Mouse (Mus musculus) embryonic facial prominence, embryonic 11.5 days (tissue): Measurements from ENCODE around the gene Cidec. TPM values are rescaled to one million over a fixed set of nuclear protein-coding genes. Genes with fewer than 3 reads are reported as not detected.
A peak's percentile ranks its signal among the peaks of the same experiment; 100 is the strongest.

ENCODE experiments used
- ATAC-seq: fragments of 200-750 bp; cut with Nextera tagmentation; replicated peaks from 2 replicates; pipeline ENCODE4 v1.8.0; 2017; ENCODE audit warnings: low read depth; ENCODE audit not compliant: insufficient number of reproducible peaks, low FRiP score, low TSS enrichment
- DNase-seq: peaks from one replicate; pipeline ENCODE4 v3.0.0-alpha.2; 2015; ENCODE audit warnings: low spot score
- H3K27ac ChIP-seq: fragments of 300-500 bp; sonication (generic); replicated peaks from 2 replicates; pipeline ENCODE4 v1.5.1; 2014; ENCODE audit warnings: mild to moderate bottlenecking, low read depth, low read length, control low read depth
- H3K27me3 ChIP-seq: fragments of 300-500 bp; sonication (generic); 2 replicates; pipeline ENCODE4 v1.6.1; 2014; ENCODE audit warnings: mild to moderate bottlenecking, low read length, moderate library complexity, mixed read lengths; ENCODE audit not compliant: control insufficient read depth, insufficient read depth
- H3K36me3 ChIP-seq: fragments of 300-500 bp; sonication (generic); replicated peaks from 2 replicates; pipeline ENCODE4 v1.6.1; 2014; ENCODE audit warnings: low read depth, mild to moderate bottlenecking, low read length, moderate library complexity, mixed read lengths; ENCODE audit not compliant: control insufficient read depth, insufficient read depth
- H3K4me1 ChIP-seq: fragments of 300-500 bp; sonication (generic); 2 replicates; pipeline ENCODE4 v1.6.1; 2014; ENCODE audit warnings: low read length, mixed read lengths; ENCODE audit not compliant: control insufficient read depth, insufficient read depth
- H3K4me2 ChIP-seq: fragments of 300-500 bp; sonication (generic); 2 replicates; pipeline ENCODE4 v1.6.1; 2014; ENCODE audit warnings: low read depth, mild to moderate bottlenecking, control low read depth, low read length, moderate library complexity
- H3K4me3 ChIP-seq: fragments of 300-500 bp; sonication (generic); 2 replicates; pipeline ENCODE4 v1.5.1; 2014; ENCODE audit warnings: low read depth, low read length, control low read depth
- H3K9ac ChIP-seq: fragments of 300-500 bp; sonication (generic); replicated peaks from 2 replicates; pipeline ENCODE4 v1.6.1; 2014; ENCODE audit warnings: mild to moderate bottlenecking, control low read depth, low read length
- H3K9me3 ChIP-seq: fragments of 300-500 bp; sonication (generic); replicated peaks from 2 replicates; pipeline ENCODE4 v1.6.1; 2016; ENCODE audit warnings: mild to moderate bottlenecking, low read length, inconsistent platforms, mixed read lengths; ENCODE audit not compliant: control insufficient read depth
- WGBS: fragments of 180-500 bp; shearing (Covaris S2); extraction: QIAGEN DNeasy Blood & Tissue Kit; methylation state at CpG from one replicate; pipeline ENCODE4 v1.1.7; 2014; 5-methylcytosine and 5-hydroxymethylcytosine counted together
- polyA plus RNA-seq: library from polyadenylated mRNA; unstranded; fragments of >200 nt; fragmentation: Nextera tagmentation; extraction: Ambion mirVana; gene quantifications from 2 replicates; pipeline ENCODE4 v1.2.1, GENCODE M21; 2014

Cidec gene
- not detected in 2 replicates for polyA plus RNA-seq

DNA sequence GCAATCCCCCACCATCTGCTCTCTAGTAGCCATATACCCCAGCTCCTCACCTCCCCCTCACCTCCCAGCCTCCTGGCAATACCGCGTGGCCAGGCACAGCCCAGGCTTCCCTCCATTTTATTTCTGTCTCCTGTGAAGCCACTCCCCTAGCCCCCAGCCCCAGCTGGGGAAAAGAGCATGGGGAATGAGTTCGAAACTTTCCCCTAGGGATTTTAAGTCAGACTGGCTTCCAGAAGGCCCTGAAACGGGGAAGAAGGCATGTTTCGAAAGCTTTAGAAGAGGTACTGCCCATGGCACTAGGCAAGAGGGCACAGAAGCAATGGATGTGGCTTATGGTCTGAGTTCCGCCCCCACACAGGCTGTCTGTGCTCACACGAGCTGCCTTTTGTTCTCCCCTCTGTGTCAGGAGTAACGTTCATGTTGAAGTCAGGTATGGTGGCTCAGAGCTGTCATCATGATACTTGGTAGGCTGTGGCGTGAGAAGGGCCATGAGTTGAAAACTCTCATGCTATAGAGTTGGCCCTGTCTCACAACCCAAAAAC is at the start of gene Cidec:
Cidec (minus strand) TSS at position 97 of the 542 bp plus-strand sequence.
- H3K36me3 ChIP-seq = no peaks in the 10 kb centered on the region
- DNase-seq (no peak), ATAC-seq (no peak)
- no peak within 1 kb of the TSS for H3K9ac ChIP-seq
- H3K27ac ChIP-seq = no peak within 1 kb of the TSS
- H3K27me3 ChIP-seq = no peaks in the 10 kb centered on the region
- no peak within 1 kb of the TSS for H3K4me2 ChIP-seq
- H3K4me3 ChIP-seq = no peak within 1 kb of the TSS
- no peaks in the 10 kb centered on the region for H3K9me3 ChIP-seq
- 68% methylated on average over 9 of the region's 9 CpGs for WGBS
- H3K4me1 ChIP-seq = no peaks in the 10 kb centered on the region

DNA sequence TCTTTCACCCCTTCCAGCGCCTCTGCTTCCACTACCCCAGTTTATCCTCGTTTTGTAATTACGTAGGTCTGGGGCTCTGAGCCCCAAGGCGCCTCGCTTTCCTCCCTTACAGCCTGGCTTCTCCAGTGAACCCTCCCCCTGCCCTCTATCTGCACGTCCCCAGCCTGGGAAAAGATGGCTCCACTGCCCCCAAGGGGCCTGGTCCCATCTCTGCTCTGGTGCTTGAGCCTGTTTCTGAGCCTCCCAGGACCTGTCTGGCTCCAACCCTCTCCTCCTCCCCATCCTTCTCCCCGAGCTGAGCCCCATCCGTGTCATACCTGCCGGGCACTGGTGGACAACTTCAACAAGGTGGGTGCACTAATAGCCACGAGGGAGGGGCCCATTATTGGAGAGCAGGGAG is 48.2 kb upstream of the Cidec start:
- peak overlapping the region; percentile 7; the same call in 1 of the 2 replicates for H3K27ac ChIP-seq
- peak overlapping the region; percentile 32 for H3K4me3 ChIP-seq
- WGBS = 10% methylated on average over 10 of the region's 10 CpGs
- ATAC-seq (peak; percentile 44; the same call in 1 of the 2 replicates), DNase-seq (no peak)
- peaks cover 4% of the 10 kb centered on the region; the same call in 1 of the 2 replicates for H3K4me1 ChIP-seq
- peaks cover 18% of the 10 kb centered on the region for H3K27me3 ChIP-seq
- no peaks in the 10 kb centered on the region for H3K36me3 ChIP-seq
- peak overlapping the region; percentile 64 for H3K4me2 ChIP-seq
- peak overlapping the region; percentile 35 for H3K9ac ChIP-seq
- H3K9me3 ChIP-seq = no peaks in the 10 kb centered on the region

DNA sequence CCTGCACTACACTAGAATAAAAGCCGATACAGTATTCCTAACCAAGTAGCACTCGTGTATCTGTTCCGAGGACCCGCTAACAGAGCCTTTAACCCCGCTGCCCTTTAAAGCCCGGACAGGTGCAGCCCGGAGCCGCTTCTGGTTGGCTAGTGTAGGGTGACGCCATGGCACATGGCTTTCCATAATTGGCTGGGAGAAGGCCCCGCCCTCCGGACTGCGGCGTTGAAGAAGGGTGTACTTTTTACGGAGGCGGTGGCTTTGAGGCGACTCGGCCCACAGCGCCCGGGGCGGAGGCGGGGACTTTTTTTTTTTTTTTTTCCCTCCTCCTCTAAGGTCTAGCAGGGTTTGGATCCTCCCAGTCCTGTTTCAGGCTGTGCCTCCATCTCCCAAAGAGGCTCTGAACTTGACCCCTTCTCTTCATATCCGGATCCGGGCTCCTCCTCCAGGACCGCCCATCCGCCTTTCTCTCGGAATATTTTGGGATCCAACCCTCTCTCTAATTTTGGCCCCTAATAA is 47.6 kb upstream of the Cidec start, which contains the start of gene Creld1:
Creld1 (plus strand) TSS at position 198 of the 516 bp plus-strand sequence.
- DNase-seq (peak; percentile 93), ATAC-seq (peak; percentile 89)
- Histone ChIP-seq H3K27me3 (peaks cover 18% of the 10 kb centered on the region), H3K9me3 (no peaks in the 10 kb centered on the region), H3K36me3 (no peaks in the 10 kb centered on the region), H3K9ac (peak within 1 kb of the TSS; percentile 46), H3K27ac (peak within 1 kb of the TSS; percentile 7; the same call in 1 of the 2 replicates), H3K4me2 (peak within 1 kb of the TSS; percentile 64), H3K4me3 (peak within 1 kb of the TSS; percentile 32), H3K4me1 (peaks cover 4% of the 10 kb centered on the region; the same call in 1 of the 2 replicates)
- WGBS = 0% methylated on average over 26 of the region's 26 CpGs

DNA sequence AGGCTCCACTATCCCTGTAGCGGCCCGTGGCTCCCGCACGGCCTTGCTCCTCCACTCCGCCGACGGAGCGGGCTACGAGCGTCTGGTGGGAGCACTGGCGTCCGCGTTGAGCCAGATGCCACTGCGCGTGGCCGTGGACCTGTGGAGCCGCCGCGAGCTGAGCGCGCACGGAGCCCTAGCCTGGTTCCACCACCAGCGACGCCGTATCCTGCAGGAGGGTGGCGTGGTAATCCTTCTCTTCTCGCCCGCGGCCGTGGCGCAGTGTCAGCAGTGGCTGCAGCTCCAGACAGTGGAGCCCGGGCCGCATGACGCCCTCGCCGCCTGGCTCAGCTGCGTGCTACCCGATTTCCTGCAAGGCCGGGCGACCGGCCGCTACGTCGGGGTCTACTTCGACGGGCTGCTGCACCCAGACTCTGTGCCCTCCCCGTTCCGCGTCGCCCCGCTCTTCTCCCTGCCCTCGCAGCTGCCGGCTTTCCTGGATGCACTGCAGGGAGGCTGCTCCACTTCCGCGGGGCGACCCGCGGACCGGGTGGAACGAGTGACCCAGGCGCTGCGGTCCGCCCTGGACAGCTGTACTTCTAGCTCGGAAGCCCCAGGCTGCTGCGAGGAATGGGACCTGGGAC is 47.0 kb upstream of the Cidec start:
- no peak for DNase-seq
- Histone ChIP-seq H3K4me3 (peak overlapping the region; percentile 32), H3K4me2 (peak overlapping the region; percentile 64), H3K9ac (peak overlapping the region; percentile 46), H3K4me1 (peaks cover 4% of the 10 kb centered on the region; the same call in 1 of the 2 replicates), H3K27ac (no peak overlapping the region), H3K9me3 (no peaks in the 10 kb centered on the region), H3K36me3 (no peaks in the 10 kb centered on the region), H3K27me3 (peaks cover 18% of the 10 kb centered on the region)
- peak; percentile 34; the same call in 1 of the 2 replicates for ATAC-seq
- 2% methylated on average over 65 of the region's 65 CpGs for WGBS

DNA sequence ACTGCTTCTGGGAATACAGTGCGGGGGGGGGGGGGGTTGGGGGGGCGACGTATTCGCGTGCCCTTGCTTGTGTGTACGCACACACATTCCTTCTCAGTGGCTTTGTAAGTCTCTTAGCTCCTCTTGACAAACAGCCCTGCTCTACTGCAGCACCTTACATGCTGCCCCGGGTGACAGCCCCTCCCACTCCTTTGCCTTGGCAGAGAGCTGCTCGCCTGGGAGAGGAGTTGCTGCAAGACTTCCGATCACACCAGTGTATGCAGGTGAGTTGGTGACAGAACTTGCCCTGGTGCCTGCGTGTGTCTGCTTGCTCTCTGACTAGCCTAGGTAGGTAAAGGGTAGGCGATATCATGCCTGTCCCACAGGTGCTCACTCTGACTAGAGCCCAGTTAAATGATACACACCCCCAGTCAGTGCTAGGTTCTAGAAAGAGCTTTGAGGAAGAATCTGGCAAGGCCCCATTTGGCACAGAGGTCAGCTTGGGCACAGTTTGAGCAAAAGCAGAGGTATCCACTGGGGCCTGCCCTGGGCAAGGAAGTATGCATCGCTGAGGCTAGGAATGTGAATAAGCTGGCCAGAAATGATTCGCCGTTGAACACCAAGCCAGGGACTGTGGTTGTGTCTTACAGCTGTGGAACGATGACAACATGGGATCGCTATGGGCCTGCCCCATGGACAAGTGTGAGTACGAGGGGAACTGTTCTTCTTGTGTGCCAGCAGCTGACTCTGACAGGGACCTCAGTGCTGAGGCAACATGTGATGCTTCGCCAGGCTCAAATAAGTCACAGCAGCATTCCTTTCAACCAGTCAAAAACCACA is 45.2 kb upstream of the Cidec start:
- Histone ChIP-seq H3K27ac (no peak overlapping the region), H3K9ac (no peak overlapping the region), H3K27me3 (peaks cover 18% of the 10 kb centered on the region), H3K4me1 (peaks cover 4% of the 10 kb centered on the region; the same call in 1 of the 2 replicates), H3K4me2 (no peak overlapping the region), H3K9me3 (no peaks in the 10 kb centered on the region), H3K4me3 (no peak overlapping the region), H3K36me3 (no peaks in the 10 kb centered on the region)
- 64% methylated on average over 18 of the region's 18 CpGs for WGBS
- DNase-seq (no peak), ATAC-seq (no peak)

DNA sequence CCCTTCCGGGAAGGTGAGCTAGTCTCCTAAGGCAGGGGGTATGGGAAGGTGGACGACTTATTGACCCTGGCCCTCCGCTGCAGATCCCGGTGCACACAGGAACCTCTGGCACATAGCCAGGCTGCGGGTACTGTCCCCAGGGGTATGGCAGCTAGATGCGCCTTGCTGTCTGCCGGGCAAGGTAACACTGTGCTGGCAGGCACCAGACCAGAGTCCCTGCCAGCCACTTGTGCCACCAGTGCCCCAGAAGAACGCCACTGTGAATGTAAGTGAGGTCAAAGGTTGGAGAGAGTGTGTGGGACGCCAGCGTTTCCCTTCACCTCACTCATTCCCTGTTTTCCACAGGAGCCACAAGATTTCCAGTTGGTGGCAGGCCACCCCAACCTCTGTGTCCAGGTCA is 43.3 kb upstream of the Cidec start:
- Histone ChIP-seq H3K4me3 (no peak overlapping the region), H3K27me3 (peaks cover 18% of the 10 kb centered on the region), H3K9ac (no peak overlapping the region), H3K4me1 (peaks cover 3% of the 10 kb centered on the region; the same call in 1 of the 2 replicates), H3K36me3 (no peaks in the 10 kb centered on the region), H3K9me3 (no peaks in the 10 kb centered on the region), H3K27ac (no peak overlapping the region), H3K4me2 (no peak overlapping the region)
- ATAC-seq (no peak), DNase-seq (no peak)
- WGBS = 79% methylated on average over 10 of the region's 10 CpGs

DNA sequence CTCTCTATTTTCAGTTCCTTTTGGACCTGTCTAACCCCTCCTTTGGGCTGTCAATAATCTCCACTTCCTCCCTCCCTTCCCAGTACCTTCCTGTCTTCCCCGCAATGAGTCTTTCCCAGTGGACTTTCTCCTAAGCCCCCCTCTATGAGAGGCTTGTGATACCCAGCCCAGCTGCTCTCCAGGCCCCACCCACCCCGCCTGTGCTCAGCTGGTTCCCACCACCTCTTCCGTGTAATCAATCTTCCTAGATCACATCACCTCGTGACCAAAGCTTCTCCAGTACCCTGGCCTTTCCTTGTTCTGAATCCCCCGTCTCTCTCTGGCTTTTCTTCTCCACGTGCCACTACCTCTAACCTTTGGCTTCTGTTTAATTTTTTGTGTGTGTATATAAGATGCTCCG is 41.8 kb upstream of the Cidec start:
- no peaks in the 10 kb centered on the region for H3K9me3 ChIP-seq
- H3K4me1 ChIP-seq = no peaks in the 10 kb centered on the region
- DNase-seq (no peak), ATAC-seq (no peak)
- no peak overlapping the region for H3K9ac ChIP-seq
- no peak overlapping the region for H3K4me2 ChIP-seq
- no peak overlapping the region for H3K27ac ChIP-seq
- H3K36me3 ChIP-seq = no peaks in the 10 kb centered on the region
- peaks cover 13% of the 10 kb centered on the region for H3K27me3 ChIP-seq
- no peak overlapping the region for H3K4me3 ChIP-seq
- WGBS = 47% methylated on average over 7 of the region's 7 CpGs
